Mouse (Mus musculus) spleen, postnatal 36 days (tissue): ENCODE data around the gene Adcy6.
A peak's percentile ranks its signal among the peaks of the same experiment; 100 is the strongest.

ENCODE experiments used
- DNase-seq, 2 experiments: peaks; one replicate each; pipeline ENCODE4 v3.0.0; 2022; ENCODE audit warnings: low spot score in 2 of 2, mixed read lengths in 1 of 2

The Adcy6 gene

GRCm38 (mm10) chr15:98602191-98602881 is 7.5 kb downstream of the Adcy6 start:
- no peak for DNase-seq

GRCm38 (mm10) chr15:98601832-98602190 is 8.1 kb downstream of the Adcy6 start:
- no peak for DNase-seq

- no peak for DNase-seq
Observed at GRCm38 (mm10) chr15:98600036-98600709, 9.7 kb downstream of the Adcy6 start.

- DNase-seq, result no peak
Observed at GRCm38 (mm10) chr15:98596609-98597008, 13.3 kb downstream of the Adcy6 start.

- DNase-seq, result no peak
Observed at GRCm38 (mm10) chr15:98595049-98595448, 14.8 kb downstream of the Adcy6 start.

- DNase-seq, result no peak
Observed at GRCm38 (mm10) chr15:98594193-98594592, 15.7 kb downstream of the Adcy6 start.

GRCm38 (mm10) chr15:98591396-98591795 is 18.5 kb downstream of the Adcy6 start:
- DNase-seq, result no peak

GRCm38 (mm10) chr15:98589640-98590336 is 20.1 kb downstream of the Adcy6 start:
- no peak for DNase-seq

GRCm38 (mm10) chr15:98587751-98588150 is 22.1 kb downstream of the Adcy6 start:
- no peak for DNase-seq

GRCm38 (mm10) chr15:98586141-98586540 is 23.7 kb downstream of the Adcy6 start:
- peak in 1 of 2 experiments; percentile 41 for DNase-seq

- no peak for DNase-seq
Observed at GRCm38 (mm10) chr15:98585421-98585820, 24.5 kb downstream of the Adcy6 start.

- DNase-seq, result no peak
Observed at GRCm38 (mm10) chr15:98582996-98583395, 26.9 kb downstream of the Adcy6 start.

- no peak for DNase-seq
Observed at GRCm38 (mm10) chr15:98582410-98582809, 27.5 kb downstream of the Adcy6 start.

- DNase-seq, result peak; percentile 59 to 66
Observed at GRCm38 (mm10) chr15:98579795-98580464, 29.9 kb downstream of the Adcy6 start.

GRCm38 (mm10) chr15:98579310-98579709 is 30.6 kb downstream of the Adcy6 start:
- no peak for DNase-seq

- DNase-seq, result no peak
Observed at GRCm38 (mm10) chr15:98573293-98573692, 36.6 kb downstream of the Adcy6 start.

GRCm38 (mm10) chr15:98570873-98571538 is 38.9 kb downstream of the Adcy6 start, which contains the start of the genes Ccnt1 and 4930415O20Rik:
Gene Ccnt1, minus strand, starts transcription at chr15:98570923.
Gene 4930415O20Rik, plus strand, starts transcription at chr15:98571004.
- no peak for DNase-seq

GRCm38 (mm10) chr15:98569795-98570365 is 40.0 kb downstream of the Adcy6 start:
- DNase-seq, result no peak

- DNase-seq, result no peak
Observed at GRCm38 (mm10) chr15:98569216-98569615, 40.7 kb downstream of the Adcy6 start.

GRCm38 (mm10) chr15:98568256-98569033 is 41.4 kb downstream of the Adcy6 start:
- no peak for DNase-seq
